Mouse (Mus musculus) liver, embryonic 14.5 days (tissue): ENCODE results near the gene Sdk1. TPM values are rescaled to one million over a fixed set of nuclear protein-coding genes. Genes with fewer than 3 reads are reported as not detected.

Experiments
- ATAC-seq: fragments of 200-750 bp; cut with Nextera tagmentation; 2 replicates; pipeline ENCODE4 v1.8.0; 2017; ENCODE audit warnings: moderate number of reproducible peaks, mild to moderate bottlenecking, moderate library complexity; ENCODE audit not compliant: insufficient read depth
- DNase-seq, 3 experiments: peaks; one replicate each; pipeline ENCODE4 v3.0.0-alpha.2; 2012 to 2013; ENCODE audit warnings: low read depth in 3 of 3, low spot score in 3 of 3
- H3K27ac ChIP-seq: fragments of 300-500 bp; sonication (generic); 2 replicates; pipeline ENCODE4 v1.5.1; 2014; ENCODE audit warnings: moderate library complexity, mild to moderate bottlenecking, control low read depth, inconsistent platforms
- H3K27me3 ChIP-seq: fragments of 300-500 bp; sonication (generic); 2 replicates; pipeline ENCODE4 v1.6.1; 2014; ENCODE audit warnings: mild to moderate bottlenecking, low read length, moderate library complexity; ENCODE audit not compliant: control insufficient read depth, insufficient read depth
- H3K36me3 ChIP-seq: fragments of 300-500 bp; sonication (generic); replicated peaks from 2 replicates; pipeline ENCODE4 v1.6.1; 2014; ENCODE audit warnings: low read depth; ENCODE audit not compliant: control insufficient read depth, insufficient read depth
- H3K4me1 ChIP-seq, 2 experiments: fragments of 200-500 bp in 1 of 2; fragments of 300-500 bp in 1 of 2; sonication (generic) in 1 of 2; replicated peaks; 2 replicates each; pipeline ENCODE4 v1.6.1; 2012 to 2014; ENCODE audit warnings: antibody characterized with exemption in 1 of 2, inconsistent platforms in 1 of 2, low read length in 1 of 2; ENCODE audit not compliant: control insufficient read depth in 2 of 2, insufficient read depth in 2 of 2
- H3K4me2 ChIP-seq: fragments of 300-500 bp; sonication (generic); 2 replicates; pipeline ENCODE4 v1.6.1; 2014; ENCODE audit warnings: low read depth, mild to moderate bottlenecking, control low read depth, moderate library complexity
- H3K4me3 ChIP-seq, 2 experiments: fragments of 200-500 bp in 1 of 2; fragments of 300-500 bp in 1 of 2; sonication (generic) in 1 of 2; 2 replicates each; pipeline ENCODE4 v1.5.1; 2012 to 2014; ENCODE audit warnings: low read depth in 2 of 2, low read length in 2 of 2, mild to moderate bottlenecking in 2 of 2, control low read depth in 1 of 2, inconsistent platforms in 1 of 2, moderate library complexity in 1 of 2; ENCODE audit not compliant: insufficient read depth in 1 of 2
- H3K9ac ChIP-seq: fragments of 300-500 bp; sonication (generic); replicated peaks from 2 replicates; pipeline ENCODE4 v1.6.1; 2014; ENCODE audit warnings: mild to moderate bottlenecking, control low read depth, moderate library complexity
- H3K9me3 ChIP-seq: fragments of 300-500 bp; sonication (generic); 2 replicates; pipeline ENCODE4 v1.6.1; 2016; ENCODE audit warnings: low read length, mixed read lengths; ENCODE audit not compliant: control insufficient read depth
- CTCF ChIP-seq: IDR thresholded peaks from 2 replicates; pipeline ENCODE4 v1.5.1; 2016; ENCODE audit warnings: antibody characterized with exemption, low read depth, control low read depth
- EP300 ChIP-seq: IDR thresholded peaks from 2 replicates; pipeline ENCODE4 v1.6.1; 2016; ENCODE audit warnings: antibody characterized with exemption, low read depth
- WGBS: fragments of 180-500 bp; shearing (Covaris S2); extraction: QIAGEN DNeasy Blood & Tissue Kit; methylation state at CpG from one replicate; pipeline ENCODE4 v1.1.7; 2014; ENCODE audit not compliant: insufficient replicate concordance; 5-methylcytosine and 5-hydroxymethylcytosine counted together
- polyA plus RNA-seq, 2 experiments: library from polyadenylated mRNA; depleted of rRNA in 1 of 2; stranded (reverse) in 1 of 2; unstranded in 1 of 2; fragments of >200 nt; fragmentation: Nextera tagmentation in 1 of 2; extraction: Ambion mirVana in 1 of 2; gene quantifications; 2 replicates each; pipeline versions ENCODE4 v1.2.1 to v1.2.3; 2012 to 2014

The Sdk1 gene
- polyA plus RNA-seq, 2 experiments: 0.01 to 0.25 TPM

DNA sequence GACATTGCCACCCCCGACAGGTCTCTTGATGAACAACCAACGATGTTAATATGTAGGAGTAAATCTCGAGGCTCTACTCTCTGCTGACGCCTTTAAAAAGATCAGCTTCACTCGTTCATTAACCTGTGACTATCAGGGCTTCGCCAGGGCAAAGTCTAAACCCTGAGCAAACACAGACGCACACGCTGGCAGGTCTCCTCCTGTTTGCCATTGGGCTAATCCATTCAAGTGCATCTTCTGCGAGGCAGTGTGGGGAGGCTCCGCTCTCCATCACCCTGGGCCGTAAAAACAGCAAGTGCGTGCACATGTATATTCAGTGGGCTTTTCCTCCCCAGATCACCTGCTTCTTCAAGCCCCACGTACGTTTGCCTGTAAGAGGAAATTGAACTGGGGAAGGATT is 940.6 kb downstream of the Sdk1 start:
- peak in 1 of 3 experiments; percentile 9 for DNase-seq
- H3K27me3 ChIP-seq: no peaks in the 10 kb centered on the region
- no peak; the same call in 1 of the 2 replicates for ATAC-seq
- no peaks in the 10 kb centered on the region for H3K36me3 ChIP-seq
- H3K4me2 ChIP-seq: no peak overlapping the region
- H3K9me3 ChIP-seq: no peaks in the 10 kb centered on the region
- WGBS: 62% methylated on average over 14 of the region's 14 CpGs
- H3K4me1 ChIP-seq: peaks cover 0 to 9% of the 10 kb centered on the region in 2 experiments; a peak in 1 of 4 replicates
- TF ChIP-seq EP300 (no peak), CTCF (no peak)
- no peak overlapping the region for H3K4me3 ChIP-seq
- no peak overlapping the region for H3K27ac ChIP-seq
- H3K9ac ChIP-seq: no peak overlapping the region

DNA sequence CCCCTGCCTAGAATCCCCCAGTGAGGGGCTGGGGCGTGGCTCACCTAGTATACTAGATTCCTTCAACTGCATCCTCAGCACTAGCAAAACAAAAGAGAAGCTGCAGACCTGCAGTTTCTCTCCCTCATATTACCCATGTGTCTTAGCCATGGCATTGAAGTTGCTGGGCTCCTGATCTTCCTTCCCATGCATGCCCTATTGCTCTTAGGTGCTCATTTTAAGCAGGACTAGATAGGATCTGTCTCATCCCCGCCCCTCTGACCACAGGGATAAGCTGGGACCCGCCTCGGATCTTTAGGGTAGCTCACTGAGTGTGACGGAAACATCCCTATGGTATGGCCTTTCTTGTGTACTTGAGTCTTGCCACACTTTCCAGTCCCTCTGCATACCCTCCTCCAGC is 947.5 kb downstream of the Sdk1 start:
- Histone ChIP-seq H3K4me1 (no peaks in the 10 kb centered on the region), H3K4me3 (no peak overlapping the region), H3K9ac (no peak overlapping the region), H3K27ac (no peak overlapping the region), H3K27me3 (no peaks in the 10 kb centered on the region), H3K4me2 (no peak overlapping the region), H3K36me3 (no peaks in the 10 kb centered on the region), H3K9me3 (no peaks in the 10 kb centered on the region)
- no peak for TF ChIP-seq CTCF
- 53% methylated on average over 5 of the region's 5 CpGs for WGBS
- no peak for DNase-seq
- no peak for ATAC-seq

DNA sequence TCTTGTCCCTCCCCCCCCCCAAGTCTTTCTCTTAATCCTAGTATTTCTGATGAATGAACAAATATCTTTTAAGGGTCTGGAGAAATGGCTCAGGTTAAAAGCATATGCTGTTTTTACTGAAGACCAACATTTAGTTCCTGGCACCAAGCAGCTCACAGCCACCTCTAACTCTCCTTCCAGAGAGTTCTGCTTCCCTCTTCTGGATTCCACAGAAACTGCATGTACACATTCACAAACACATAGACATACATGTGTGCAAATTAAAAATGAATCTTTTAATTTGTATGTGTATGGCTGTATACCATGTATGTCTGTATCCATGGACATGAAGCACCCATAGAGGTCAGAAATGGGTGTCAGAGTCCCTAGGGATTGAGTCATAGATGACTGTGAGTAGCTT is 968.6 kb downstream of the Sdk1 start:
- Histone ChIP-seq H3K27me3 (no peaks in the 10 kb centered on the region), H3K4me1 (no peaks in the 10 kb centered on the region), H3K36me3 (no peaks in the 10 kb centered on the region), H3K27ac (no peak overlapping the region), H3K4me2 (no peak overlapping the region), H3K4me3 (no peak overlapping the region), H3K9ac (no peak overlapping the region), H3K9me3 (no peaks in the 10 kb centered on the region)
- peak; percentile 23; the same call in 1 of the 2 replicates for TF ChIP-seq CTCF
- TF ChIP-seq EP300: no peak
- ATAC-seq: no peak
- no peak for DNase-seq

DNA sequence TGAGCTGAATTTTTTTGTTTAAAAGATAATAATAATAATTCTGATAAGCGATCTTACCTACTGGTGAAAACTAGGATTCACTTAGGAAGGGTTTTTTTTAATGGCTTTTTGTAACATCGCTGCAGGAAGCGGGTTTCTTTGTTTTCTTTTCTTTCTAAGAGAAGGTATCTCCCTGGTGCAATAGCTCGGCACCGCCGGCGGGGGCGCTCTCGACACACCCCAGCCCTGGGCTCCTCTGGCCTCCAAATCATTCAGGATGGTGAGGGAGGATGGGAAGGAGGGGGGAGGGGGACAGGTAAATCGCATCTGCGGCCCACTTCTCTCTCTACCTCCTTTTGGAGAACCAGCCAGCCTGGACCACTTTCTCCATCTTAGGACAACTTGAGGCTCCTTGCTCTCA is 971.0 kb downstream of the Sdk1 start:
- Histone ChIP-seq H3K4me2 (no peak overlapping the region), H3K9me3 (no peaks in the 10 kb centered on the region), H3K27ac (no peak overlapping the region), H3K27me3 (no peaks in the 10 kb centered on the region), H3K4me1 (no peaks in the 10 kb centered on the region), H3K4me3 (no peak overlapping the region), H3K9ac (no peak overlapping the region), H3K36me3 (no peaks in the 10 kb centered on the region)
- WGBS: 54% methylated on average over 11 of the region's 11 CpGs
- ATAC-seq: no peak
- DNase-seq: no peak
- TF ChIP-seq CTCF (peak; percentile 11; the same call in 1 of the 2 replicates), EP300 (no peak)

DNA sequence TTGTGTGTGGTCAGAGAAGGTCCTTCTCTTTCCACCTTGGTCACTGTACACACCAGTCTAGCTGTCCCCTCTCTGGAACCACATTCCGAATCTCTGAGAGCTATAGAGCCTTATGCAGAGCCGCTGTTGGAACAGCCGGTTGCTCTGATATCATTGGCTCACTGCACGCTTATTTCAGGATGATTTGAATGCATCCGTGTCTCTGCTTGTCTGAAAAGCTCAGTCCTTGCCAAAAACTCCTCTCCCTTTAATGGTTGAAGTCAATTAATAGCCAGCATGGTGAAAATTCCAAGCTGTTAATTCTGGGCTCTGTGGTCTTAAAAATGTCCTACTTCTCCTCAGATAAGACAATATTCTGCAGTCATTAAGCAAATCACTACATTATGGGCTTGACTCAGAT is 974.7 kb downstream of the Sdk1 start:
- no peak for ATAC-seq
- no peak for TF ChIP-seq CTCF
- TF ChIP-seq EP300: no peak
- WGBS: 67% methylated on average over 5 of the region's 5 CpGs
- DNase-seq: no peak
- Histone ChIP-seq H3K27ac (no peak overlapping the region), H3K9ac (no peak overlapping the region), H3K9me3 (no peaks in the 10 kb centered on the region; the same call in 1 of the 2 replicates), H3K4me3 (no peak overlapping the region), H3K27me3 (no peaks in the 10 kb centered on the region), H3K4me2 (no peak overlapping the region), H3K4me1 (no peaks in the 10 kb centered on the region), H3K36me3 (no peaks in the 10 kb centered on the region)
